Mouse (Mus musculus): ENCODE measurements around the gene Ino80e. TPM values are rescaled to one million over a fixed set of nuclear protein-coding genes. Genes with fewer than 3 reads are reported as not detected.

Gene Ino80e
- polyA plus RNA-seq, 1 experiment from 2014 or later = 68.7 TPM

DNA sequence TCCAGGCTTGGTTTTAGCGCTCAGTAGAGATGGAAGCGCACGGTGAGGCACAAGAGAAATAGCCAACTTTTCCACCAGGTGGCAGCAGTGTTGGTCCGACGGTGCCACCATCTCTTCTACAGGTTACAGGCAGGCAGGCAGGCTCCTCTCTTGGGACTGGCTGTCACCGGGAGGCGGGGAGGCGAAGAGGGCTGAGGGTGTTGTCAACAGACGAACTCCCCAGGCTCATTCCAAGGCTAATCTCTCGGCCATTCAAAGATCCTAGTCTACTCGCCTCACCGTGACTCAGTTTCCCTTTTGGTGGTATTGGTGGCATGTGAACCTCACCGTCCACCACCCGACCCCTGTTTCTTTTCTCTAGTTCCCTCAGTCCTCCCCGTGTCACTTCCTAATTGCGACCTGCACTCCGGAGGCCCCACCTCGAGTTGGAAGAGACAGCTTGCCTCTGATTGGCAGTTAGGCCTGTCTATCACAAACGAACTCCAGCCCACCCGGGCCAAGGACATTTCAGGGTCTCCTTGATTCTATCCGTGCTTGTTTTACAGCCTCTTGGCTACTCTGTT is 30.1 kb downstream of the Ino80e start:
- Histone ChIP-seq H3K4me3 (replicated peaks; ENCODE audit: low read depth, low read length) (peak overlapping the region; percentile 31; the same call in 1 of the 2 replicates), H3K27ac (0 out of 2 replicates have a peak overlapping the region, but pooled peaks have one; percentile 25), H3K27me3 (ENCODE audit: insufficient read depth, low read length) (no peaks in the 10 kb centered on the region), H3K36me3 (ENCODE audit: insufficient read depth, low read length) (no peaks in the 10 kb centered on the region), H3K4me1 (replicated peaks; ENCODE audit: insufficient read depth, low read length) (no peaks in the 10 kb centered on the region; the same call in 1 of the 2 replicates), H3K9ac (ENCODE audit: low read depth, low read length) (0 out of 2 replicates have a peak overlapping the region, but pooled peaks have one; percentile 37), H3K9me3 (replicated peaks; ENCODE audit: low read length) (no peaks in the 10 kb centered on the region), H3K4me2 (ENCODE audit: low read length) (peak overlapping the region; percentile 55)
- 4% methylated on average over 21 of the region's 21 CpGs for WGBS
- ATAC-seq (replicated peaks; ENCODE audit: low FRiP score, low read depth) = peak; percentile 83
- peak; percentile 91 for TF ChIP-seq CTCF (IDR thresholded peaks at IDR 0.05; ENCODE audit: low read depth)
- DNase-seq (ENCODE audit: low spot score) = peak; percentile 90

- Histone ChIP-seq H3K36me3 (ENCODE audit: insufficient read depth, low read length) (no peaks in the 10 kb centered on the region), H3K9me3 (replicated peaks; ENCODE audit: low read length) (no peaks in the 10 kb centered on the region), H3K4me1 (replicated peaks; ENCODE audit: insufficient read depth, low read length) (no peaks in the 10 kb centered on the region; the same call in 1 of the 2 replicates), H3K27ac (0 out of 2 replicates have a peak within 1 kb of the TSS, but pooled peaks have one; percentile 25), H3K27me3 (ENCODE audit: insufficient read depth, low read length) (no peaks in the 10 kb centered on the region), H3K9ac (ENCODE audit: low read depth, low read length) (0 out of 2 replicates have a peak within 1 kb of the TSS, but pooled peaks have one; percentile 37), H3K4me3 (replicated peaks; ENCODE audit: low read depth, low read length) (peak within 1 kb of the TSS; percentile 31; the same call in 1 of the 2 replicates), H3K4me2 (ENCODE audit: low read length) (peak within 1 kb of the TSS; percentile 55)
- WGBS = 56% methylated on average over 5 of the region's 5 CpGs
- no peak for TF ChIP-seq CTCF (IDR thresholded peaks at IDR 0.05; ENCODE audit: low read depth)
- ATAC-seq (replicated peaks; ENCODE audit: low FRiP score, low read depth) (no peak), DNase-seq (ENCODE audit: low spot score) (no peak)
These were observed 30.6 kb downstream of the Ino80e start, which contains the start of gene 4930451I11Rik for GRCm38 (mm10) chr7:126831539-126831938. Gene 4930451I11Rik, minus strand, starts transcription at chr7:126831639.

DNA sequence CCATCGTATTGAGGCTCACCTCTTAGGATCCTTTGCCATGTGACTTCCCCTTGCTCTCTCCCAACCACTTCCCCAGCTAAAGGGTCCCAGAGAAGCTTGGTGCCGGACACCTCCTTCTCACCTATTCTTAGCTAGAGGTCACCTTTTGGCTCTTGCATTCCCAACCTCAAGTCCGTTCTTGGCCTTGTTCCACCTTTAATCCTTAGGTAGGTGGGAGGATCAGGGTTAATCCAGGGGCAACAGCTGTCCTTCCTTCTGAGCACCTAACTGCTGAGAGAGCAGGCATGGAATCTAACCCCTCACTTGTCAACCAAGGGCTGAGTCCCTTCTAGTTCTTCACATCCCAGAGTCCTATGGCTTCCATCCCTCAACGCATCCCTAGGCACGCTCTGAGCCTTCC is 36.2 kb downstream of the Ino80e start:
- no peak for TF ChIP-seq CTCF (IDR thresholded peaks at IDR 0.05; ENCODE audit: low read depth)
- 68% methylated on average over 5 of the region's 5 CpGs for WGBS
- Histone ChIP-seq H3K9me3 (replicated peaks; ENCODE audit: low read length) (no peaks in the 10 kb centered on the region), H3K36me3 (ENCODE audit: insufficient read depth, low read length) (no peaks in the 10 kb centered on the region), H3K4me2 (ENCODE audit: low read length) (no peak overlapping the region), H3K4me1 (replicated peaks; ENCODE audit: insufficient read depth, low read length) (peaks cover 4% of the 10 kb centered on the region; the same call in 1 of the 2 replicates), H3K4me3 (replicated peaks; ENCODE audit: low read depth, low read length) (no peak overlapping the region), H3K27ac (no peak overlapping the region), H3K27me3 (ENCODE audit: insufficient read depth, low read length) (no peaks in the 10 kb centered on the region), H3K9ac (ENCODE audit: low read depth, low read length) (no peak overlapping the region)
- ATAC-seq (replicated peaks; ENCODE audit: low FRiP score, low read depth) (no peak), DNase-seq (ENCODE audit: low spot score) (no peak)

DNA sequence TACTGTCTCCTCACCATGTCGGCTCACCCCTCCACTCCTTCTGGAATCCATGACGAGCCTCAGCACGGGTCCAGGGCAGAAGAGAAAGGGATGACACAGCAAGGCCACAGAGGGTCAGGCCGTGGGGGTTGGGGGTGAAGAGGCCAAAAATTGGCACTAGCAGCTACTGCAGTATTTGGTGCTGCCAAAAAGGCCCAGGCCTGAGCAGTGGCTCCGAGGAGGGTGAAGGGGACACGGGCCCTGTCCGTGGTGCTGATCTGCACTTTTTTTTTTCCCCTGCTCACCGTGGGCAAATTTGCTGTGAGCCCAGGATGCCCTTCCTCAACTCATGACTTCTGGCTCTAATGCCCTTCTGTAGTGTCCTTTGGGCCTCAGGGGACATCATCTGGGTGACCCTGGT is 36.8 kb downstream of the Ino80e start:
- H3K4me3 ChIP-seq (replicated peaks; ENCODE audit: low read depth, low read length) = no peak overlapping the region
- H3K4me2 ChIP-seq (ENCODE audit: low read length) = no peak overlapping the region
- H3K27ac ChIP-seq = no peak overlapping the region
- peaks cover 4% of the 10 kb centered on the region; the same call in 1 of the 2 replicates for H3K4me1 ChIP-seq (replicated peaks; ENCODE audit: insufficient read depth, low read length)
- H3K9me3 ChIP-seq (replicated peaks; ENCODE audit: low read length) = no peaks in the 10 kb centered on the region
- H3K36me3 ChIP-seq (ENCODE audit: insufficient read depth, low read length) = no peaks in the 10 kb centered on the region
- no peak for DNase-seq (ENCODE audit: low spot score)
- H3K9ac ChIP-seq (ENCODE audit: low read depth, low read length) = no peak overlapping the region
- H3K27me3 ChIP-seq (ENCODE audit: insufficient read depth, low read length) = no peaks in the 10 kb centered on the region
- no peak for ATAC-seq (replicated peaks; ENCODE audit: low FRiP score, low read depth)
- TF ChIP-seq CTCF (IDR thresholded peaks at IDR 0.05; ENCODE audit: low read depth) = no peak
- WGBS = 21% methylated on average over 8 of the region's 8 CpGs

GRCm38 (mm10) chr7:126823940-126824339 is 38.2 kb downstream of the Ino80e start:
- DNase-seq (ENCODE audit: low spot score) (no peak), ATAC-seq (replicated peaks; ENCODE audit: low FRiP score, low read depth) (no peak)
- Histone ChIP-seq H3K9ac (ENCODE audit: low read depth, low read length) (no peak overlapping the region), H3K4me2 (ENCODE audit: low read length) (no peak overlapping the region), H3K4me3 (replicated peaks; ENCODE audit: low read depth, low read length) (no peak overlapping the region), H3K27ac (no peak overlapping the region), H3K27me3 (ENCODE audit: insufficient read depth, low read length) (no peaks in the 10 kb centered on the region), H3K9me3 (replicated peaks; ENCODE audit: low read length) (no peaks in the 10 kb centered on the region), H3K4me1 (replicated peaks; ENCODE audit: insufficient read depth, low read length) (peaks cover 4% of the 10 kb centered on the region; the same call in 1 of the 2 replicates), H3K36me3 (ENCODE audit: insufficient read depth, low read length) (no peaks in the 10 kb centered on the region)
- no peak for TF ChIP-seq CTCF (IDR thresholded peaks at IDR 0.05; ENCODE audit: low read depth)
- 14% methylated on average over 10 of the region's 10 CpGs for WGBS

- DNase-seq (ENCODE audit: low spot score) (no peak), ATAC-seq (replicated peaks; ENCODE audit: low FRiP score, low read depth) (0 out of 2 replicates have a peak, but pooled peaks have one; percentile 9)
- no peak overlapping the region for H3K9ac ChIP-seq (ENCODE audit: low read depth, low read length)
- no peaks in the 10 kb centered on the region for H3K27me3 ChIP-seq (ENCODE audit: insufficient read depth, low read length)
- TF ChIP-seq CTCF (IDR thresholded peaks at IDR 0.05; ENCODE audit: low read depth) = no peak
- H3K36me3 ChIP-seq (ENCODE audit: insufficient read depth, low read length) = no peaks in the 10 kb centered on the region
- peaks cover 4% of the 10 kb centered on the region; the same call in 1 of the 2 replicates for H3K4me1 ChIP-seq (replicated peaks; ENCODE audit: insufficient read depth, low read length)
- H3K4me2 ChIP-seq (ENCODE audit: low read length) = peak overlapping the region; percentile 51
- H3K27ac ChIP-seq = no peak overlapping the region
- H3K4me3 ChIP-seq (replicated peaks; ENCODE audit: low read depth, low read length) = no peak overlapping the region
- WGBS = 1% methylated on average over 12 of the region's 19 CpGs
- H3K9me3 ChIP-seq (replicated peaks; ENCODE audit: low read length) = no peaks in the 10 kb centered on the region
These were observed 38.9 kb downstream of the Ino80e start for GRCm38 (mm10) chr7:126823202-126823711.
